Mouse (Mus musculus) layer of hippocampus, postnatal 36 days (tissue): ENCODE data around the gene Gcdh. TPM values are rescaled to one million over a fixed set of nuclear protein-coding genes. Genes with fewer than 3 reads are reported as not detected.
"Not testable (repeated sequence)": the region's sequence is repeated elsewhere in the genome, so short reads cannot be mapped to it uniquely, and the experiment has no call there.

Experiments
- DNase-seq, 2 experiments: peaks; one replicate each; pipeline ENCODE4 v3.0.0; 2022
- total RNA-seq, 2 experiments: library from RNA; stranded (reverse); gene quantifications; 2 replicates each; pipeline ENCODE4 v1.2.3; 2021

Gcdh gene
- total RNA-seq, 2 experiments from 2014 or later, result 39.5 to 46.3 TPM

GRCm38 (mm10) chr8:84910551-84910950 is 16.8 kb upstream of the Gcdh start:
- DNase-seq, result no peak

- no peak for DNase-seq
Measured at GRCm38 (mm10) chr8:84909949-84910348, 16.2 kb upstream of the Gcdh start.

- no peak for DNase-seq
Measured at GRCm38 (mm10) chr8:84909162-84909767, 15.5 kb upstream of the Gcdh start.

- peak; percentile 76 to 83 for DNase-seq
Measured at GRCm38 (mm10) chr8:84908421-84909161, 14.9 kb upstream of the Gcdh start, which contains the start of gene Dnase2a. Dnase2a (plus strand) TSS chr8:84908560.

GRCm38 (mm10) chr8:84907979-84908378 is 14.3 kb upstream of the Gcdh start:
- DNase-seq, result not testable (repeated sequence)

GRCm38 (mm10) chr8:84907493-84907892 is 13.8 kb upstream of the Gcdh start:
- DNase-seq, result no peak

GRCm38 (mm10) chr8:84907037-84907436 is 13.3 kb upstream of the Gcdh start:
- no peak for DNase-seq

- no peak for DNase-seq
Measured at GRCm38 (mm10) chr8:84904351-84904750, 10.6 kb upstream of the Gcdh start.

GRCm38 (mm10) chr8:84902920-84903661 is 9.4 kb upstream of the Gcdh start:
- DNase-seq, result peak; percentile 90 to 94

GRCm38 (mm10) chr8:84902367-84902919 is 8.7 kb upstream of the Gcdh start:
- no peak for DNase-seq

- no peak for DNase-seq
Measured at GRCm38 (mm10) chr8:84901752-84902151, 8.0 kb upstream of the Gcdh start, which contains the start of gene Klf1. Klf1 (plus strand) TSS chr8:84901928.

- no peak for DNase-seq
Measured at GRCm38 (mm10) chr8:84901071-84901470, 7.3 kb upstream of the Gcdh start.

GRCm38 (mm10) chr8:84895963-84896362 is 2.2 kb upstream of the Gcdh start:
- no peak for DNase-seq

- no peak for DNase-seq
Measured at GRCm38 (mm10) chr8:84892993-84893708, 570 bp downstream of the Gcdh start.

- no peak for DNase-seq
Measured at GRCm38 (mm10) chr8:84889141-84889540, 4.6 kb downstream of the Gcdh start.

GRCm38 (mm10) chr8:84888280-84888679 is 5.4 kb downstream of the Gcdh start:
- no peak for DNase-seq

GRCm38 (mm10) chr8:84884728-84885127 is 9.0 kb downstream of the Gcdh start:
- no peak for DNase-seq

GRCm38 (mm10) chr8:84878915-84879314 is 14.8 kb downstream of the Gcdh start:
- no peak for DNase-seq

GRCm38 (mm10) chr8:84877297-84878035 is 16.3 kb downstream of the Gcdh start:
- DNase-seq, result no peak

GRCm38 (mm10) chr8:84874339-84874738 is 19.4 kb downstream of the Gcdh start:
- DNase-seq, result no peak

- no peak for DNase-seq
Measured at GRCm38 (mm10) chr8:84873016-84873415, 20.7 kb downstream of the Gcdh start.
